Mouse (Mus musculus): Measurements from ENCODE around the gene Mrpl39.

The Mrpl39 gene

GRCm38 (mm10) chr16:84744703-84745490 is 9.4 kb upstream of the Mrpl39 start:
- no peak for DNase-seq (ENCODE audit: low spot score)

GRCm38 (mm10) chr16:84737358-84737757 is 1.8 kb upstream of the Mrpl39 start:
- DNase-seq (ENCODE audit: low spot score) = no peak

DNA sequence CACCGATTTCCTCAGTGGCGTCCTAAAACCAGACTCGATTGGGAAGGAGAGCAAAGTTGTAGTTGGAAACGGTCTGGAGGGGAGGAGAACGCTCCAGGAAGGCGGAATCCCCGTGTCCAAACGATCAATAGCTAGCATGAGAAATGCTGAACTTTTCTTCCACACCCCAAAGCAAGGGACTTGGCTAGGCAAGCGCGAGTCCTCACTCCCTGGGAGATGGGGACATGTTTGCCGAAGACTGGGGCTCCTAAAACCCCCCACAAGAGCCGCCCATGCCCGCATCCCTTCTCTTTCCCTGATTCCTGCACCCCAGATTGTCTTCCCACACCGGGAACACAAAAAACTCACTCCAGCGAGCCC is 756 bp downstream of the Mrpl39 start:
- DNase-seq (ENCODE audit: low spot score) = no peak

GRCm38 (mm10) chr16:84720670-84721069 is 14.9 kb downstream of the Mrpl39 start:
- no peak for DNase-seq (ENCODE audit: low spot score)

GRCm38 (mm10) chr16:84718250-84718649 is 17.3 kb downstream of the Mrpl39 start:
- no peak for DNase-seq (ENCODE audit: low spot score)

DNA sequence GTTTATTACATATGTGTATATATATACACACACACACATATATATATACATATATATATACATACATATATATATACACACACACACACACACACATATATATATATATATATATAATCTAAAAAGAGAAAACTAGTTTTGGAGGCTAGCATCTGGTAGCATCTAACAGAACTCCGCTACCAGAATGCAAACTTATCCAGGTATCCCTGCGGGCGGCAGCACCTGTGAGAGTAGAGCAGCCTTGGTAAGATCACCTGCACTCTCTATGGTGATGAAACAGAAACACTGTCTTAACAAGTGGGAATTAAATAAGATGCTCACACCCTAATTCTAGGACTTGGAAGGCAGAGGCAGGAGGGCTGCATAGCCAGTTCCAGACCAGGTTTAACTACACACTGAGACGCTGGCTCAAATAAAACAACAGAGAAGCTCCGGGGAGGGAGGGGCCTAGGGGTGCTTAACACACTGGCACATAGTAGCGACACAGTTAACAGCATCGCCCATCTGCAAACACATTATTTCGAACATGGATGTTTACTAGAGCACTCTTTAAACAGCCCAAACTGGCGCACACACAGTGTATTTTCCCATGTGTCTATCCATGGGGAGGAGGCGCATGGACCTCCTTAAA is 17.8 kb downstream of the Mrpl39 start:
- no peak for DNase-seq (ENCODE audit: low spot score)

GRCm38 (mm10) chr16:84716724-84717617 is 18.6 kb downstream of the Mrpl39 start:
- no peak for DNase-seq (ENCODE audit: low spot score)

DNA sequence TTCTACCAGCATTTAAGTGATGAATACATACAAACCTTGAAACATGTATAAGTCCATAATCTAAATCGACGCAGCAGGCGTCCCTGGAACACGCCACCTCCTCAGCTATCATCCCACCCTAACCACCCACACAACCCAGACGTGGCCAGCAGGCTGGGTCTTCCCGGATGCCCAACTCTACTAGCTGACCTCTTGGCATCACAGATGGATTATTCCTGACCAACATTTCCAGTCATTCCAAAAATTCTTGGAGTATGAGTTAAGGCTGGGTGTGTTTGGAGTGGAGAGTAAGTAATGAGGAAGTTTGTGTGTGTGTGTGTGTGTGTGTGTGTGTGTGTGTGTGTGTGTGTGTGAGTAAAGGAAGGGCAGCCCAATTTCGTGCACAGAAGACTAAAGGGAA is 19.3 kb downstream of the Mrpl39 start:
- DNase-seq (ENCODE audit: low spot score) = no peak

DNA sequence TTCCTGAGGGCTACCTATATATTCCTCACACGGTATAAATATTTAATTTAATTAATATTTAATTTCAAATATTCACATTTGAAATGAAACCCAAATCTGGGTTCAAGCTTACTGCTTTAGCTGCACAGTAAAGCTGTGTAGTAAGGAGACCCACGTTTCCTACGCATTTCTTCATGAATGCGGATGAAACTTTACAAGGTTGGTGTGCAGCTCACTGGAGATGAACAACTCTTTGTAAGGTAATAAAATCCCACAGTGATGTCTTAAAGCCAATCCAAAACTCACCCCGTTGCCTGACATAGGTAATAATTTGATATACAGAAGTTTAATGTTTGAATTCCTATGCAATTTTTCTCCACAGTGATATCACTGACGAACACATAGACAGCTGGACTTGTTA is 20.6 kb downstream of the Mrpl39 start:
- no peak for DNase-seq (ENCODE audit: low spot score)

DNA sequence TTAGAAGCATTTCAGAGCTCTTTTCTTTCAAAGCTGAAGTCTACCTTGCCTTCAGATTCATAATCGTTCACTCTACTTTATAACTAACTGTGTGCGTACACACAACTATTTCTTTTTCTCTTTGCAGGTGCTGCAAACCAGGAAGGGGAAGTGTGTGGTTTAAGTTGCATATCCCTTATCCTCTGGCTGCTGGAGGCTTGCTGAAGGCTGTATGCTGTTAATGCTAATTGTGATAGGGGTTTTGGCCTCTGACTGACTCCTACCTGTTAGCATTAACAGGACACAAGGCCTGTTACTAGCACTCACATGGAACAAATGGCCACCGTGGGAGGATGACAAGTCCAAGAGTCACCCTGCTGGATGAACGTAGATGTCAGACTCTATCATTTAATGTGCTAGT is 21.6 kb downstream of the Mrpl39 start:
- DNase-seq (ENCODE audit: low spot score) = no peak

DNA sequence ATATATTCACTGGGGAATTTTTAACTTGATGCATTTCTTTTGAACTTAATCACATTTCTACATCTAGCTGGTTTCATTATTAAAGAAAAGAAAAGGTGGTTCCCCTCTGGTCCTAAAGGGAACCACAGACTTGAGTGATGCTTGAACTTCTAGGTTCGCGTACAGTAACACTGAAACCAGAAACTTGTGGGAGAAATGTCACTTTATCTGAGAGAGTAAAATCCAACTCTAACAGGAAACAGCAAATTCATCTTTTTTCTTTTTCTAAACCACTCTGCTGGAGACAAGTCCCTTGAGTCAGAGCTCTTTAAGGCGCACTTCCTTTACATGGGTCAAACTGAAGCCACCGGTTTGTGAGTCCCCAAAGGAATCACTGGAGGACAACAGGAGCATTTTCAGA is 22.4 kb downstream of the Mrpl39 start:
- DNase-seq (ENCODE audit: low spot score) = no peak

GRCm38 (mm10) chr16:84708649-84709048 is 26.9 kb downstream of the Mrpl39 start:
- no peak for DNase-seq (ENCODE audit: low spot score)

DNA sequence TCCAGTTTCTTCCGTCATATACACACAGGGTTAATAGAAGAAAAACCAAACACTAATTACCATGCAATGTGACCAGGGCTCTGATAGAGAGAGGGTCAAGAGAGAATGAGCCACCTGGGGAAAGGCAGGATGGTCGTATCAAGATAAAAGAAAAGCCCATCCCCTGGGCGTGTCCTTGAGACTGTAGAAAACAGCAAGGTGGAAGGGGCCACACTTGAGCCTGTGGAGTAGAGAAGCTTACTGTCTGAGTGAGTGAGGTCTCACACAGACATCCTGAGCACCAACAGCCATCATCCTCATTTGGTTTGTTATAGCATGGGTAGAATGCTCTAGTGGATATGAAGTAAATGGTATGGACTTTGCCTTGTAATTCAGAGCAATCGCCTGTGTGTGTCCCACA is 27.7 kb downstream of the Mrpl39 start:
- DNase-seq (ENCODE audit: low spot score) = no peak

- DNase-seq (ENCODE audit: low spot score) = no peak
These were observed 29.0 kb downstream of the Mrpl39 start for GRCm38 (mm10) chr16:84706571-84706970.

DNA sequence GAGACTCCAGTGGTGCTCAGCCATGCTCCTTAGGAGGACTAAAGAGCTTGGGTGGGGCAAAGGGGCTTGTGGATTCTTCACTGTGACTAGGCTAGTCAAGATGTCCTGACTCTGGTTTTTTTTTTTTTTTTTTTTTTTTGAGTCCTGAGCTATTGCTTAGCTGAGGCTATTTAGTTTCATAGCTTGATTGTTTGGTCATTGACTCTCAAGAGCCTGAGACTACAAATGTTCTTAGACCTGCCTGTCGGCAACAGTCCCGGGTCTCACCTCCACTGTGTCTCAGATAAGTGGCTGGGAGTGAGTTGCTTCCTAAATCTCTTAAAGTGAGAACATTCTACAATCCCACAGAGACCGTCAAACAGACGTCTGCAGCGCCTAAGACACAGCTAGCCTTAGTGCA is 30.0 kb downstream of the Mrpl39 start:
- DNase-seq (ENCODE audit: low spot score) = no peak

GRCm38 (mm10) chr16:84704661-84705240 is 30.8 kb downstream of the Mrpl39 start:
- no peak for DNase-seq (ENCODE audit: low spot score)

GRCm38 (mm10) chr16:84703769-84704660 is 31.5 kb downstream of the Mrpl39 start:
- no peak for DNase-seq (ENCODE audit: low spot score)

GRCm38 (mm10) chr16:84703129-84703768 is 32.3 kb downstream of the Mrpl39 start:
- DNase-seq (ENCODE audit: low spot score) = peak; percentile 11

DNA sequence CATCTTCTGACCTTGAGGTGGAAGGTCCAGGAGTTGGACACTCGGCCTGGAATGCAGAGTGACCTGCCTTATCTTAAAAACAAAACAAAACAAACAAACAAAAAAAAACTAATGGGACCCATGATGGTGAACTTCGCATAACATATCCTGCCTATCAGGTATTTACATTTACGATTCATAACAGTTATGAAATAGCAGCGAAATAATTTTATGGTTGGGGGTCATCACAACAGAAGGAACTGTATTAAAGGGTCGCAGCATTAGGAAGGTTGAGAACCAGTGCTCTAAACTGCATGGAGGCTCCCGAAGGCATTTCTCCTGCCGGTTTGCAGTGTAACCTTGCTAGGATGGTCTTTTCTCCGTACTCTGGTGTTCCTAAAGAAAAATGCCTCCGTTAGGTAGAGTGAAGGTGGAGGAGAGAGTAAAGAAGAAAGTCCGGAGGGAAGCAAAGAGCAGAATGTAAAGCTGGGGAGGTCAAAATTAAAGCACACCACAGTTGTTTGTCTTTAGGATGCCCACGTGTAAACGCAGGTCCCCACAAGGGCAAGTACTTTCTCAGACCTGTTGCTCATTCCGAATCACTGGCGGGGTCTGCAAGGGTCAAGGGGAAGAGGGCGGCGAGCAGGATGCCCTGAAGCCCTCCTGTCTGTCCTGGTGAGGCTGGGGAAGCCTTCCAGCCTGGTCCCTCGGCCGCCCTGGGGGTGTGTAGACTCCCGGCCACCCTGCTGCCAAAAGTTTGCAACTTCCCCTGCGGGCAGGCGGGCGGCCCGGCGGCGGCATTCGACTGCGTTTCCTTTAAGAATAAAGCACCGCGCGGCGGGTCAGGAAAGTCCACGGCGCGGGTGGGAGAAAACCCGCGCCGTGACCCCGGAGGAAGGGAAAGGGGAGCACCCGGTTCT is 33.1 kb downstream of the Mrpl39 start:
- no peak for DNase-seq (ENCODE audit: low spot score)

- no peak for DNase-seq (ENCODE audit: low spot score)
These were observed 34.5 kb downstream of the Mrpl39 start for GRCm38 (mm10) chr16:84701041-84701440.

All from urinary bladder, postnatal 10 days (tissue).